Mouse (Mus musculus) splenic B cell, adult 2 months (primary cell): ENCODE measurements around the gene Prrt2.

Experiments used
- DNase-seq: peaks from one replicate; pipeline ENCODE4 v3.0.0-alpha.2; 2011; ENCODE audit warnings: low read depth, low spot score
- H3K27me3 ChIP-seq: 2 replicates; pipeline ENCODE4 v1.6.1; 2012; ENCODE audit warnings: mild to moderate bottlenecking, low read length, moderate library complexity, mixed read lengths; ENCODE audit not compliant: control insufficient read depth, poor library complexity, insufficient read depth, severe bottlenecking
- H3K36me3 ChIP-seq: 2 replicates; pipeline ENCODE4 v1.6.1; 2012; ENCODE audit warnings: mild to moderate bottlenecking, low read length, moderate library complexity, mixed read lengths; ENCODE audit not compliant: control insufficient read depth, poor library complexity, insufficient read depth, severe bottlenecking

Prrt2 gene

GRCm38 (mm10) chr7:126988816-126989215 is 32.2 kb downstream of the Prrt2 start:
- Histone ChIP-seq H3K27me3 (no peaks in the 10 kb centered on the region), H3K36me3 (peaks cover 4% of the 10 kb centered on the region)
- no peak for DNase-seq

- peak; percentile 42 for DNase-seq
Observed at GRCm38 (mm10) chr7:126986319-126986718, 34.7 kb downstream of the Prrt2 start.

GRCm38 (mm10) chr7:126984667-126985444 is 36.2 kb downstream of the Prrt2 start:
- DNase-seq = no peak
- H3K27me3 ChIP-seq = no peaks in the 10 kb centered on the region

More at GRCm38 (mm10) chr7:126986319-126986718, 34.7 kb downstream of the Prrt2 start:
- no peaks in the 10 kb centered on the region for H3K27me3 ChIP-seq
- H3K36me3 ChIP-seq = peaks cover 2% of the 10 kb centered on the region

GRCm38 (mm10) chr7:126983113-126983512 is 37.9 kb downstream of the Prrt2 start:
- H3K36me3 ChIP-seq = peaks cover 4% of the 10 kb centered on the region
- H3K27me3 ChIP-seq = no peaks in the 10 kb centered on the region
- no peak for DNase-seq

More at GRCm38 (mm10) chr7:126984667-126985444, 36.2 kb downstream of the Prrt2 start:
- H3K36me3 ChIP-seq = peaks cover 2% of the 10 kb centered on the region

- no peak for DNase-seq
- H3K36me3 ChIP-seq = peaks cover 6% of the 10 kb centered on the region
- H3K27me3 ChIP-seq = no peaks in the 10 kb centered on the region
Observed at GRCm38 (mm10) chr7:126982054-126982453, 39.0 kb downstream of the Prrt2 start.

- Histone ChIP-seq H3K27me3 (no peaks in the 10 kb centered on the region), H3K36me3 (peaks cover 6% of the 10 kb centered on the region)
- no peak for DNase-seq
Observed at GRCm38 (mm10) chr7:126981601-126982000, 39.4 kb downstream of the Prrt2 start.

- H3K36me3 ChIP-seq = peaks cover 6% of the 10 kb centered on the region
- peak; percentile 9 for DNase-seq
- H3K27me3 ChIP-seq = no peaks in the 10 kb centered on the region
Observed at GRCm38 (mm10) chr7:126978841-126979240, 42.2 kb downstream of the Prrt2 start.

GRCm38 (mm10) chr7:126976878-126977459 is 44.0 kb downstream of the Prrt2 start:
- Histone ChIP-seq H3K36me3 (peaks cover 6% of the 10 kb centered on the region), H3K27me3 (no peaks in the 10 kb centered on the region)
- peak; percentile 7 for DNase-seq

- H3K27me3 ChIP-seq = no peaks in the 10 kb centered on the region
- H3K36me3 ChIP-seq = peaks cover 6% of the 10 kb centered on the region
- DNase-seq = peak; percentile 96
Observed at GRCm38 (mm10) chr7:126975950-126976866, 44.8 kb downstream of the Prrt2 start, which contains the start of gene Cdiptos. Gene Cdiptos, minus strand, starts transcription at chr7:126976098.

GRCm38 (mm10) chr7:126975893-126975949 is 45.3 kb downstream of the Prrt2 start, which contains the start of gene Cdipt:
Gene Cdipt, plus strand, starts transcription at chr7:126975914.
- DNase-seq = no peak

GRCm38 (mm10) chr7:126975493-126975892 is 45.5 kb downstream of the Prrt2 start:
- peaks cover 6% of the 10 kb centered on the region for H3K36me3 ChIP-seq
- no peak for DNase-seq
- no peaks in the 10 kb centered on the region for H3K27me3 ChIP-seq

More at GRCm38 (mm10) chr7:126975893-126975949, 45.3 kb downstream of the Prrt2 start, which contains the start of gene Cdipt:
- H3K27me3 ChIP-seq = no peaks in the 10 kb centered on the region
- peaks cover 6% of the 10 kb centered on the region for H3K36me3 ChIP-seq
